Mouse (Mus musculus): ENCODE measurements around the gene Hebp2. TPM values are rescaled to one million over a fixed set of nuclear protein-coding genes. Genes with fewer than 3 reads are reported as not detected.
"Not testable (repeated sequence)": the region's sequence is repeated elsewhere in the genome, so short reads cannot be mapped to it uniquely, and the experiment has no call there.

Hebp2 gene
- not detected in 2 replicates for polyA plus RNA-seq (2011; ENCODE audit: insufficient read depth, insufficient read length, low replicate concordance, missing spikeins)

DNA sequence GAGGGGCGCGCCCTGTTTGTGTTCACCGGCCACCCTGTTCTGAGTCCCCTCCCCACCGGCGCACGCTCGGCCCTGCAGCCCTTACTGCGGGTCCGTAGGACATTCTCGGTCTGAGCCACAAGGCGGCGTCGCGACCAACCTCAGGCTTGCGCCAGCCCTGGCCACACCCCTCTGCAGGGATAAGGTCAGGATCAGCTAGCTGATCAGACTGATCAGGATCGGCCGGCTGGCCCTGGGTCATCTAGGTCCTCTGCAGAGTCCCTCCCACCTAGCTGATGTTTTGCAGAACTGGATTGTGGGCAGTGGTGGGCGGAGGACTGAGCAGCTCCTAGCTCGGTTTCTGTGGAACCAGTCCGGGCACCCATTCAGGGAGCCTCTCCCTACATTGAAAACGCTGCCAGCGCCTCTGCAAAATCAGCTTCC, at the start of gene Hebp2:
TSS of gene Hebp2 (minus strand) at position 264 of the 423 bp plus-strand sequence.
- no peaks in the 10 kb centered on the region for H3K4me1 ChIP-seq (ENCODE audit: control insufficient read depth, insufficient read depth, low read length)
- 2% methylated on average over 22 of the region's 22 CpGs for WGBS
- peak within 1 kb of the TSS; percentile 17 for H3K4me3 ChIP-seq (replicated peaks; ENCODE audit: control insufficient read depth, low read depth, low read length)
- TF ChIP-seq POLR2A (IDR thresholded peaks at IDR 0.05; ENCODE audit: borderline replicate concordance, control insufficient read depth, low read depth, low read length) = no peak
- TF ChIP-seq CTCF (IDR thresholded peaks at IDR 0.05; ENCODE audit: control insufficient read depth, insufficient read depth, low read length) = peak; percentile 38; the same call in 1 of the 2 replicates
- H3K27ac ChIP-seq (ENCODE audit: control insufficient read depth, insufficient read depth, low read depth, low read length, poor library complexity) = no peak within 1 kb of the TSS

DNA sequence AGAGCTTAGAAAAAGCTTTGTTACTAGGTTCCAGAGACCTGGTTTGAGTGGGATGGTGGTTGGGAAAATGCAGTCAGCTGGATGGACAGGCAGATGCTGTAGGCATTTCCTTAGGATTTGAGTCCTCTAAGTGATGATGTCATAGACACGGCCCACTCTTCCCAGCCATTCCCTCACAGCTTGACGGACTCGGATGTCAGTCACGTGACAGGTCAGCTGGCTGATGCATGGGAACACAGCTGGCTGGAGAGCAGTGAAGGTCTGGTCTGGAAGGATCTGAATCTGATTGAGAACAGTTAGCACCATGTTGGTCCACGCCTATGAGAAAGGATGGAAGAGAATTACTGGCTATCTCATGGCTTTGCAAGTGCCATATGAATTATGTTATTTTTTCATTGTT, 43.6 kb upstream of the Hebp2 start:
- WGBS = 81% methylated on average over 5 of the region's 5 CpGs
- no peak overlapping the region for H3K4me3 ChIP-seq (replicated peaks; ENCODE audit: control insufficient read depth, low read depth, low read length)
- TF ChIP-seq CTCF (IDR thresholded peaks at IDR 0.05; ENCODE audit: control insufficient read depth, insufficient read depth, low read length) = no peak
- no peak for TF ChIP-seq POLR2A (IDR thresholded peaks at IDR 0.05; ENCODE audit: borderline replicate concordance, control insufficient read depth, low read depth, low read length)
- H3K27ac ChIP-seq (ENCODE audit: control insufficient read depth, insufficient read depth, low read depth, low read length, poor library complexity) = no peak overlapping the region
- no peaks in the 10 kb centered on the region for H3K4me1 ChIP-seq (ENCODE audit: control insufficient read depth, insufficient read depth, low read length)

DNA sequence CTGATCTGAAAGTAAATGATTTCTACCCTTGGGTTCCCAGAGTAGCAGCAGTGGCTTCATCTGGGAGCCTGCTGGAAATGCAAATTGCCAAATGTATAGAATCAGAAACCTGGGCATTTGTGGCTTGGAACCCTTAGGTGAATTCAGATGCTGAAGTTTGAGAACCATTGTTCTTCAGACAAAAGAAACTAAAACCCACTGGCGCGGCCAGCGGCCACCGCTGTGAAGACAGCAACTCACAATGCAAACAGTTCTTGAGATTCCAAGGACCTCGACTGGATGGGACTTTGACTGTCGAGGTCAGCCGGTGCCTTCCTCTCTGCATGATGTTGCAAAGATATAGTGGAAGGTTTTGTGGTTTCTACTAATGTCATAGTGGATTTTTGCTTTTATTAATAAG, 38.3 kb upstream of the Hebp2 start:
- no peak overlapping the region for H3K27ac ChIP-seq (ENCODE audit: control insufficient read depth, insufficient read depth, low read depth, low read length, poor library complexity)
- H3K4me1 ChIP-seq (ENCODE audit: control insufficient read depth, insufficient read depth, low read length) = no peaks in the 10 kb centered on the region
- no peak overlapping the region for H3K4me3 ChIP-seq (replicated peaks; ENCODE audit: control insufficient read depth, low read depth, low read length)
- 72% methylated on average over 7 of the region's 7 CpGs for WGBS
- TF ChIP-seq POLR2A (IDR thresholded peaks at IDR 0.05; ENCODE audit: borderline replicate concordance, control insufficient read depth, low read depth, low read length) = no peak
- TF ChIP-seq CTCF (IDR thresholded peaks at IDR 0.05; ENCODE audit: control insufficient read depth, insufficient read depth, low read length) = no peak

DNA sequence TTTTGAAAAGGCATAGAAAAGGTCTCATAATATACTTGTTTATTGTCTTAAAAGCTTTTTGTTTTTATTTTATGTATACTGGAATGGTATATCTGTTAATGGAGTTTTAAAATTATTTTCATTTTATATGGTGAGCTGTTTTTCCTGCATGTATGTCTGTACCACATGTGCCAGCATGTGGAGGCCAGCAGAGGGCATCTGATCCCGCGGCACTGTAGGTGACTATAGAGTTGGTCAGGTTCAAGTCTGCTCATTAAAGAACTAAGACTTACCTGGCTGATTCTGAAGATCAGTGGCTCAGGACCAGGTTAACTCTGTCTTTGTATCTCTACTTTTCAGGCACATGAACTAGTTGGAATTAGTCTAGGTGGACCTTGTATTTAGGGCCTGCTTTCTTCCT, 26.7 kb upstream of the Hebp2 start:
- Histone ChIP-seq H3K4me1 (ENCODE audit: control insufficient read depth, insufficient read depth, low read length) (no peaks in the 10 kb centered on the region), H3K27ac (ENCODE audit: control insufficient read depth, insufficient read depth, low read depth, low read length, poor library complexity) (no peak overlapping the region), H3K4me3 (replicated peaks; ENCODE audit: control insufficient read depth, low read depth, low read length) (no peak overlapping the region)
- WGBS = 18% methylated on average over 2 of the region's 2 CpGs
- no peak for TF ChIP-seq POLR2A (IDR thresholded peaks at IDR 0.05; ENCODE audit: borderline replicate concordance, control insufficient read depth, low read depth, low read length)
- peak; percentile 37; the same call in 1 of the 2 replicates for TF ChIP-seq CTCF (IDR thresholded peaks at IDR 0.05; ENCODE audit: control insufficient read depth, insufficient read depth, low read length)

DNA sequence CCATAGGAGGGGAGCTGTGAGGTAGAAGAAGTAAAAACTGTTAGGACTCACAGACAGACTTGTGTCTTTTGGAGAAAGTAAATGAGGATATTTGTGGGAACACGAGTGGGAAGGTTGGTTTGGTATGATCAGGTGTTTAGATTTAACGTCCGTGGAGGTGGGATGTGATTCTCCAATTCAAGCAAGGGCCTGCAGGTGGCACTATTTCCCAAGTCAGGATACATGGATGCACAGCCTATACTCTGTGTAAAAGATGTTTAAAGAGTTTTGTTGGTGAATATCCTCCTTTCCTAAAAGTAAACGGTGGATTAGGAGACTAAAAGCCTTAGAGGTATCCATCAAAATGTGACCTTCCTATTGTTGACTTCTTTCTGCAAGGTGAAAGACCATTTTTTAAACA, 17.1 kb upstream of the Hebp2 start:
- TF ChIP-seq CTCF (IDR thresholded peaks at IDR 0.05; ENCODE audit: control insufficient read depth, insufficient read depth, low read length) = peak; percentile 17; the same call in 1 of the 2 replicates
- no peak for TF ChIP-seq POLR2A (IDR thresholded peaks at IDR 0.05; ENCODE audit: borderline replicate concordance, control insufficient read depth, low read depth, low read length)
- Histone ChIP-seq H3K4me3 (replicated peaks; ENCODE audit: control insufficient read depth, low read depth, low read length) (no peak overlapping the region), H3K4me1 (ENCODE audit: control insufficient read depth, insufficient read depth, low read length) (no peaks in the 10 kb centered on the region), H3K27ac (ENCODE audit: control insufficient read depth, insufficient read depth, low read depth, low read length, poor library complexity) (no peak overlapping the region)
- WGBS = 3% methylated on average over 4 of the region's 4 CpGs

DNA sequence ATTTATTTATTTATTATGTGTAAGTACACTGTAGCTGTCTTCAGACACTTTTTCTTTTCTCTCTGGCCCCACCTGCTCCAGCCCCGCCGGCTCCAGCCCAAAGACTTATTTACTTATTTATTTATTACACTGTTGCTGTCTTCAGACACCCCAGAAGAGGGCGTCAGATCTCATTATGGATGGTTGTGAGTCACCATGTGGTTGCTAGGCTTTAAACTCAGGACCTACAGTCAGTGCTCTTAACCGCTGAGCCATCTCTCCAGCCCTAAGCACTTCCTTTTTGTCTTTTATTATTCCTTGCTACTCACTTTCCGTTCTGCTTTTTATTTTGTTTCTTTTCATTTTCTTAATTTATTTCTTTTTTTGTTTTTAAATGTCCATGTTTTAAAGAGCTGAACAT, 15.6 kb upstream of the Hebp2 start:
- Histone ChIP-seq H3K27ac (ENCODE audit: control insufficient read depth, insufficient read depth, low read depth, low read length, poor library complexity) (no peak overlapping the region), H3K4me1 (ENCODE audit: control insufficient read depth, insufficient read depth, low read length) (no peaks in the 10 kb centered on the region), H3K4me3 (replicated peaks; ENCODE audit: control insufficient read depth, low read depth, low read length) (no peak overlapping the region)
- WGBS = 40% methylated on average over 5 of the region's 5 CpGs
- TF ChIP-seq CTCF (IDR thresholded peaks at IDR 0.05; ENCODE audit: control insufficient read depth, insufficient read depth, low read length) (no peak), POLR2A (IDR thresholded peaks at IDR 0.05; ENCODE audit: borderline replicate concordance, control insufficient read depth, low read depth, low read length) (no peak)

DNA sequence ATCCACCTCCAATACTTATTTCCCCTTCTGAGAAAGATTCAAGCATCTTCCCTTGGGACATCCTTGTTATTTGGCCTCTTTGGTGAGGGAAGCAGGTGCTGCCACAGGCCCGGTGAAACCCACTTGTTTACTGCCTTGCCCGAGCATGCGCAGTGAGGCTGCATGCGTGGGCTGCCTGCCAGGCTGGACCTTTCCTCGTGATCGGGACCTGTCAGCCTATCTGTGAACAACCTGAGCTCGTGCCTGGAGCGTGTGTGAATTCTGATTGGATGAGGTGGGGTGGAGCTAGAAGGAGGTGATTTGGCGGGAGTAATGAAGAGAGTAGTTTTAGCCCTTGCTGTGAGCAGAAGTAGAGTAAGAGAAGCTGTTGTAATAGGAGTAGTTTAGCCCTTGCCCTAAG, 13.2 kb upstream of the Hebp2 start:
- H3K27ac ChIP-seq (ENCODE audit: control insufficient read depth, insufficient read depth, low read depth, low read length, poor library complexity); H3K4me3 ChIP-seq (replicated peaks; ENCODE audit: control insufficient read depth, low read depth, low read length); H3K4me1 ChIP-seq (ENCODE audit: control insufficient read depth, insufficient read depth, low read length): not testable (repeated sequence)
- 82% methylated on average over 9 of the region's 9 CpGs for WGBS

DNA sequence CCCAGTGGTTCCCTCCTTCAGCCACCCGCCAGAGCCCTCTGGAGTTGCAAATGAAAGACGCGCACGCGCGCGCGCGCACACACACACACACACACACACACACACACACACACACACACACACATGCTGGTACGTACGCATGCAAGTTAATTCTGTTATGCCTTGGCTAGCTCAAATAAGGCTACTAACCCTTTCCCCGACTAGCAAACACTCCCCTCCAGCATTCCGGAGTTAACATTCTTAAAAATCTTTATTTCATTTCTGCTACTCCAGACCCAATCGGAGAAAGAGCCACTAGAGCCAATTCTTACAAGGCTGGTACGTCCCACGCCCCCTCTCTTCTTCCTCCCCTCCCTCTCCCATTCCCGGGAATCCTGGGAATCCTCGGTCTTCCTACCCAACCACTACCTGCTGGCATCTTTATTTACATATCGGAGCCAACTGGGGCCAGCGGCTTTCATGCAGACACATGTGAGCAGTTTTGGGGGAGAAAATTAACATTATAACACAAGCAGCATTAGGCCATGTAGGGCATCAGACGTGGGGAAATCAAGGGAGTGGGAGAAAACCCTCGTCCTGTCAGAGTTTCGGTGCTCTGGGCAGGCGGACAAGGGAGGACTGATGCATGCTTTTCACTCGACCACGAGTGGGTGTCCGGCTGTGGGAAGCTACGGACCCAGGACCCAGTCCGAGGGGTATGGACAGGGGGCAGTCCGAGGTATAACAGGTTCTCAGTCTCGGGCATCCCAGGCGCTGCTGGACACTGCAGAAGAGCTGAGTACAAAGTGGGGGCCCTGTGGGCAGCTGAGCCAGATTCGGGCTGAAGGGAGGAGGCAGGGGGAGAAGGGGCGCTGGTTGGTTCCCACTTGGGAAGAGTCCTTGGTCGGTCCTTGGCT, 3.7 kb upstream of the Hebp2 start:
- no peak overlapping the region for H3K27ac ChIP-seq (ENCODE audit: control insufficient read depth, insufficient read depth, low read depth, low read length, poor library complexity)
- H3K4me3 ChIP-seq (replicated peaks; ENCODE audit: control insufficient read depth, low read depth, low read length) = no peak overlapping the region
- 39% methylated on average over 35 of the region's 35 CpGs for WGBS
- no peaks in the 10 kb centered on the region for H3K4me1 ChIP-seq (ENCODE audit: control insufficient read depth, insufficient read depth, low read length)
- no peak for TF ChIP-seq CTCF (IDR thresholded peaks at IDR 0.05; ENCODE audit: control insufficient read depth, insufficient read depth, low read length)
- no peak for TF ChIP-seq POLR2A (IDR thresholded peaks at IDR 0.05; ENCODE audit: borderline replicate concordance, control insufficient read depth, low read depth, low read length)

All from bone marrow, adult 2 months (tissue).